Mouse (Mus musculus) embryonic facial prominence, embryonic 12.5 days (tissue): Measurements from ENCODE around the gene Stn1. TPM values are rescaled to one million over a fixed set of nuclear protein-coding genes. Genes with fewer than 3 reads are reported as not detected.
A peak's percentile ranks its signal among the peaks of the same experiment; 100 is the strongest.

Source experiments
- ATAC-seq: fragments of 200-750 bp; cut with Nextera tagmentation; 2 replicates; pipeline ENCODE4 v1.8.0; 2017; ENCODE audit not compliant: insufficient number of reproducible peaks, insufficient read depth, low FRiP score, low TSS enrichment
- H3K27ac ChIP-seq: fragments of 300-500 bp; sonication (generic); 2 replicates; pipeline ENCODE4 v1.5.1; 2016; ENCODE audit warnings: mild to moderate bottlenecking
- H3K27me3 ChIP-seq: fragments of 300-500 bp; sonication (generic); 2 replicates; pipeline ENCODE4 v1.6.1; 2016; ENCODE audit warnings: mild to moderate bottlenecking, moderate library complexity
- H3K36me3 ChIP-seq: fragments of 300-500 bp; sonication (generic); 2 replicates; pipeline ENCODE4 v1.6.1; 2016; ENCODE audit warnings: mild to moderate bottlenecking
- H3K4me1 ChIP-seq: fragments of 300-500 bp; sonication (generic); 2 replicates; pipeline ENCODE4 v1.6.1; 2016
- H3K4me2 ChIP-seq: fragments of 300-500 bp; sonication (generic); replicated peaks from 2 replicates; pipeline ENCODE4 v1.6.1; 2016; ENCODE audit warnings: mild to moderate bottlenecking, moderate library complexity
- H3K4me3 ChIP-seq: fragments of 300-500 bp; sonication (generic); 2 replicates; pipeline ENCODE4 v1.5.1; 2016; ENCODE audit warnings: mild to moderate bottlenecking
- H3K9ac ChIP-seq: fragments of 300-500 bp; sonication (generic); 2 replicates; pipeline ENCODE4 v1.6.1; 2016; ENCODE audit warnings: mild to moderate bottlenecking, moderate library complexity
- H3K9me3 ChIP-seq: fragments of 300-500 bp; sonication (generic); 2 replicates; pipeline ENCODE4 v1.6.1; 2016; ENCODE audit warnings: mild to moderate bottlenecking, moderate library complexity
- WGBS: fragments of 180-500 bp; shearing (Covaris S2); methylation state at CpG from one replicate; pipeline ENCODE4 v1.1.7; 2016; 5-methylcytosine and 5-hydroxymethylcytosine counted together
- polyA plus RNA-seq: library from polyadenylated mRNA; unstranded; fragments of >200 nt; fragmentation: Nextera tagmentation; extraction: Ambion mirVana; gene quantifications from 2 replicates; pipeline ENCODE4 v1.2.1, GENCODE M21; 2016

The Stn1 gene
- polyA plus RNA-seq, 1 experiment from 2014 or later = 58.5 TPM

DNA sequence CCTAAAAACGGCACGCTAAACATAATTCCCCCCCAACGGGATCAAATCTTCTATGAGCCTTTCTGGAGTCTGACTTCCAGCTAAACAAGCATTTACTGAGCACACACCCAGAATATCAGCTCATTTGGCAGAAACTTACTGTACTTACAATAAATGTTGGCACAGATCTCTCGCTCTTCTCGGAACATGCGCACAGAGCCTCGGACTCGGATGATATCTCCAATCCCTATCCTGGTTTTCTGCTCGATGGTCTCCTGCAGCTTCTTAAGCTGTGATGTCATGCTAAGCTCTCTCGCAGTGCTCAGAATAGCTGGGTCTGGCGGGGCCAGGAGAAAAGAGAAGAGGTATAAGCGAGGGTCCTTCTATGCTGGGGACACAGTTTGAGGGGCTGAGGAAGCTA lies 20.4 kb downstream of the Stn1 start:
- 92% methylated on average over 12 of the region's 12 CpGs for WGBS
- H3K27me3 ChIP-seq = no peaks in the 10 kb centered on the region
- H3K9me3 ChIP-seq = no peaks in the 10 kb centered on the region
- no peak overlapping the region for H3K27ac ChIP-seq
- peaks cover 61% of the 10 kb centered on the region for H3K36me3 ChIP-seq
- no peak for ATAC-seq
- no peak overlapping the region for H3K9ac ChIP-seq
- H3K4me2 ChIP-seq = no peak overlapping the region
- no peak overlapping the region for H3K4me3 ChIP-seq
- peaks cover 3% of the 10 kb centered on the region; the same call in 1 of the 2 replicates for H3K4me1 ChIP-seq

DNA sequence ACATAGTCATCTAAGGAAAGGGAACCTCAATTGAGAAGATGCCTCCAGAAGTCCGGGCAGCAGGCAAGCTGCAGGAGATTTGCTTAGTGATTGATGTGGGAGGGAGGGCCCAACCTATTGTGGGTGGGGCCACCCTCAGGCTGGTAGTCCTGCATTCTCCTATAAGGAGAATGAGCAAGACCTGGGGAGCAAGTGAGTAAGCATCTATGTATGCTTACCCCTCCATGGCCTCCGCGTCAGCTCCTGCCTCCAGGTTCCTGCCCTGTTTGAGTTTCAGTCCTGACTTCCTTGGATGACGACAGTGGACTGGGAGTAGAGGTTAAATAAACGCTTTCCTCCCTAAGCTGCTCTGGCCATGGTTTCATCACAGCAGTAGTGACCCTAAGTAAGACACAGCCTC lies 22.2 kb downstream of the Stn1 start:
- no peak overlapping the region for H3K9ac ChIP-seq

DNA sequence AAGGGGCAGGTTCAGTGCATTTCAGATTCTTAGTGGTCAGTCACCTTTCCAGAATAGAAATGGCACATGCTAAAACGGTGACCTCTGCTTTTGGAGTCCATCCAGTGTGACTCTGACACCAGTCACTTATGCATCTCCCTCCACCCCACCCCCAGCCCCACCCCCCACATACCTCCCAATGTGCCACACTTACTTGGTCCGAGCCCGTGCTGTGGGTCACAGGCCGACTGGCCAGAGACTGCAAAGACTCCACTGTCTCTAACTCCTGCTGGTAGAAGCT lies 23.7 kb downstream of the Stn1 start:
- no peak overlapping the region for H3K4me2 ChIP-seq
- H3K4me1 ChIP-seq = peaks cover 20% of the 10 kb centered on the region
- H3K36me3 ChIP-seq = peaks cover 60% of the 10 kb centered on the region
- 74% methylated on average over 4 of the region's 4 CpGs for WGBS
- no peaks in the 10 kb centered on the region for H3K9me3 ChIP-seq
- no peaks in the 10 kb centered on the region for H3K27me3 ChIP-seq
- H3K9ac ChIP-seq = no peak overlapping the region
- H3K27ac ChIP-seq = no peak overlapping the region
- H3K4me3 ChIP-seq = no peak overlapping the region
- ATAC-seq = no peak

More for the DNA sequence above, 22.2 kb downstream of the Stn1 start:
- H3K36me3 ChIP-seq = peaks cover 51% of the 10 kb centered on the region
- H3K27me3 ChIP-seq = no peaks in the 10 kb centered on the region
- no peaks in the 10 kb centered on the region for H3K9me3 ChIP-seq
- WGBS = 75% methylated on average over 5 of the region's 5 CpGs
- H3K4me2 ChIP-seq = no peak overlapping the region
- no peak overlapping the region for H3K4me3 ChIP-seq
- no peak overlapping the region for H3K27ac ChIP-seq
- ATAC-seq = no peak
- H3K4me1 ChIP-seq = peaks cover 20% of the 10 kb centered on the region

DNA sequence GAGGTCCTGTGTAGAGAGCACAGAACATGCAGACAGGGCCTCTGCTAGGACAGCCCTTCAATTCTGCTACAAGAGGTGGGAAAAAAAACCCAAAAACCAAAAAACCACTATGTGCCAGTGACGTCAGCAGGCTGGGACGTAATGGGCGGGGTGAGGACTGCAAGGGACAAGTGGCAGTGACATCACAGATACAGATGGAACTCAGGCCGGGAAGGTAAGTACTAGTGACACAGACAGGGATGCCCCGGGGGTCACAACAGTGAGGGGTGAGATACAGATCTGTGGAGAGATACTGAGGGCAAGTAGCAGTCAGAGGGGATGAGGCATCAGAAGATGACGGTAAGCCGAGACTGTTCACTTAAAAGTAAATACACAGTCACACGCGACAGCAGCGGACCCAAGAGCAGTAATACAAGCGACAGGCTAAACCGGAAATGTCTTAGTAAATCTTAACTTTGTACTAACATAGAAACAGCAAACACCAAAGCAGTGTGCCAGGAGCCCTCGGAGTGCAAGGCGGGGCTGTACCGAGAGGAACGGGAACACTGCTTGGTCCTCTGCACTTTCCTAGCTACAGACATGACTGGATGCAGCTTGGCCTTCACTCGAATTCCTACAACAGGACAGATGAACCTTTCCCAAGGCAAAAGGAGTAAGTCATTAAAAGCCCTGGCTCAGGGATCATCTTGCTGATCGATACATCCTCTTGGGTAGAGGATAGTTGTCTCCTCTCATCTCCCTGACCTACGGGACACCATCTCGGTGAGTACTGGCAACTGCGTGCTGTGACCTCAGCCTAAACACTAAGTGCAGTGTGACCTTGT lies 24.3 kb downstream of the Stn1 start:
- H3K36me3 ChIP-seq = peaks cover 55% of the 10 kb centered on the region
- no peak overlapping the region for H3K27ac ChIP-seq
- H3K9me3 ChIP-seq = no peaks in the 10 kb centered on the region
- no peak overlapping the region for H3K9ac ChIP-seq
- WGBS = 81% methylated on average over 21 of the region's 21 CpGs
- no peaks in the 10 kb centered on the region for H3K27me3 ChIP-seq
- H3K4me1 ChIP-seq = peaks cover 20% of the 10 kb centered on the region
- ATAC-seq = no peak
- no peak overlapping the region for H3K4me3 ChIP-seq
- no peak overlapping the region for H3K4me2 ChIP-seq

DNA sequence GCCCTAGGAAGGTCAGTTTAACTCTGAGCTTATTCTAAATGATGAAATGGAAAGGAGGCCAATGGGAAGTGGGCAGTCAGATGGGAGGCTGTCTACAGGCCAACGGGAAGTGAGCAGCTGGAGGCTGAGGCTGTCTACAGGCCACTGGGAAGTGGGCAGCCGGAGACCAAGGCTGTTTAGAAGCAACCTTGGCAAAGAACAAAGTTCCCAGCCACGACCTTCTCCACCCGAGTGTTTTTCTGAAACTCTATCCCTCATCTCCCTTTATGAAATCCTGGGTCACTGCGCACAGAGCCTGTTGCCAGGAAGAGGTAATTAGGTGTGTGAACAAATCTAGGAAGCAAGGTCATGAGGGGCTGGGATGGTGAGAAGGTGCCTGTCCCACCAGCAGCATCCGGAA lies 25.3 kb downstream of the Stn1 start:
- Histone ChIP-seq H3K27ac (0 out of 2 replicates have a peak overlapping the region, but pooled peaks have one; percentile 25), H3K27me3 (no peaks in the 10 kb centered on the region), H3K4me2 (no peak overlapping the region), H3K4me3 (no peak overlapping the region), H3K36me3 (peaks cover 51% of the 10 kb centered on the region), H3K4me1 (peaks cover 20% of the 10 kb centered on the region), H3K9me3 (no peaks in the 10 kb centered on the region), H3K9ac (no peak overlapping the region)
- 29% methylated on average over 6 of the region's 6 CpGs for WGBS
- ATAC-seq = no peak

DNA sequence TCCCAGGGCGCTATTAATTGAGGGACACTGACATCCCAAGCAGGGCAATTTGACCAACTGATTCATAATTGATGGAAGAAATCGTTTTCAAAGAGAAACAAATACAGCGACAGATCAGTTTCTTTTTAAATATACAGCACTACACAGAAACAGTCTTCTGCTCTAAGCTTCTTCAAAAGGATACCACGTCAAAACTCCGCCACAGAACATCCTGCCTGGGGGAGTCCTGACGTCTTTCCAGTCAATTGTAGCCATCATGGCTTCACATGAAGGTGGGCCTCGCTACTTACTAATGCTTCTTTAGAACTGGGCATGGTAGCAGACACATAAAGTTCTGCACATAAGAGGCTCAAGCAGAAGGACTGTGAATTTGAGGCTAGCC lies 26.0 kb downstream of the Stn1 start:
- 54% methylated on average over 7 of the region's 7 CpGs for WGBS
- Histone ChIP-seq H3K4me1 (peaks cover 20% of the 10 kb centered on the region), H3K27me3 (no peaks in the 10 kb centered on the region), H3K4me2 (no peak overlapping the region), H3K9ac (no peak overlapping the region), H3K9me3 (no peaks in the 10 kb centered on the region), H3K36me3 (peaks cover 45% of the 10 kb centered on the region), H3K4me3 (no peak overlapping the region), H3K27ac (peak overlapping the region; percentile 72; the same call in 1 of the 2 replicates)
- no peak for ATAC-seq

DNA sequence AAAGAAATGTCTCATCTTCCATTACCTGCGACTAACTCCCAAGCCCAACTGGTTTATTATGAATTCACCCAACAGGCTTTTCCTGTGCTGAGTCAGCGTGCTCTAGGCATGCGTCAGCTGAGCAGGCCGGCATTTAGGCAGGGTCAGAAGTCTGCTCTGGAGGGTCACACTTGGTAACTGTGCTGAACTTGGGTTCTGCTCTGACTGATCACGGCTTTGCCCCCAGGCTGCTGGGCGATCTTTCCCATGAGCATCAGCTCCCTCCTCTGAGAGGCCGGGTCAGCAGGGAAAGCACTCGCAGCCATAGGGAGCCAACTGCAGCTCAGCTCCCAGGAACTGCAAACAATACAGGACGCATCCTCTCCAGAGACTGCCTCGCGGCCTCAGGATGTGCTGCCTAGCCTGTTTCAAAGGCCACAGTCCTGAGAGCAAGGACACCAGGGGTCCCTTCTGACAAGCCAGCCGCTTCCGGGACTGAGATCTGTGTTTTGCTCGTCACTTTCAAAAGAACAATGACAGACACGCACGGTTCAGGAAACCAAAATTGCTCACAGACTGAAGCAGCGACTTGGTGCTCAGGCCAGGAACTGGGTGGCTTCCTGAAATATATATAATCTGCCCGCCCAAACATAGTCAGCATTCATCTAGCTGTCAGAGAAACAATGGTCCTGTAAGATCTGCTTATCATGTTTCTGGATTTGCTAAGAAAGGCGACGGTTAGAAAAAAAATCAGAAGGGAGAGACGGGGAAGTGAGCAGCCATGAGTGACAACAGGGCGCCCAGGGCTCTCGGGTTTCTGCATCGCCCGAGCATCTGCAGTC lies 26.6 kb downstream of the Stn1 start:
- no peak overlapping the region; the same call in 1 of the 2 replicates for H3K9ac ChIP-seq
- peak overlapping the region; percentile 14; the same call in 1 of the 2 replicates for H3K4me2 ChIP-seq
- H3K27me3 ChIP-seq = no peaks in the 10 kb centered on the region
- H3K36me3 ChIP-seq = peaks cover 42% of the 10 kb centered on the region
- no peak overlapping the region for H3K4me3 ChIP-seq
- peaks cover 20% of the 10 kb centered on the region for H3K4me1 ChIP-seq
- 17% methylated on average over 25 of the region's 25 CpGs for WGBS
- ATAC-seq = no peak
- H3K9me3 ChIP-seq = no peaks in the 10 kb centered on the region
- peak overlapping the region; percentile 72 for H3K27ac ChIP-seq

DNA sequence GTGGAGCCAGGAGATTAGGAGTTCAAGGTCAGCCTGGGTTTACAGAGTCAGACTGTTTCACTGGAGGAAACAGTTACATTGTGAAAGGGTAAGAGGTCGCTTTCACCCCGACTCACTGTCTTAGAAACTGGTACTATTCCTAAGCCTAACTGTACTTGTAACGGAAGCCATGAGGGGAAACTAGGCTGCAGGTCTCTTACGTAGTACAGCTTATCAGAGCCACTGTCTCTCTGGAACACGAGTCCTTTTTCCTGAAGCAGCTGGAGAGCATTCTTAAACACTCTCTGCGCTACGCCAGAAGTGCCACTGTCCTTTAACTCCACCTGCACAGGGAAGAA lies 27.2 kb downstream of the Stn1 start:
- Histone ChIP-seq H3K27ac (peak overlapping the region; percentile 72; the same call in 1 of the 2 replicates), H3K4me3 (no peak overlapping the region), H3K27me3 (no peaks in the 10 kb centered on the region), H3K4me2 (0 out of 2 replicates have a peak overlapping the region, but pooled peaks have one; percentile 14), H3K36me3 (peaks cover 39% of the 10 kb centered on the region), H3K9me3 (no peaks in the 10 kb centered on the region), H3K9ac (no peak overlapping the region; the same call in 1 of the 2 replicates), H3K4me1 (peaks cover 20% of the 10 kb centered on the region)
- 67% methylated on average over 7 of the region's 7 CpGs for WGBS
- no peak for ATAC-seq

DNA sequence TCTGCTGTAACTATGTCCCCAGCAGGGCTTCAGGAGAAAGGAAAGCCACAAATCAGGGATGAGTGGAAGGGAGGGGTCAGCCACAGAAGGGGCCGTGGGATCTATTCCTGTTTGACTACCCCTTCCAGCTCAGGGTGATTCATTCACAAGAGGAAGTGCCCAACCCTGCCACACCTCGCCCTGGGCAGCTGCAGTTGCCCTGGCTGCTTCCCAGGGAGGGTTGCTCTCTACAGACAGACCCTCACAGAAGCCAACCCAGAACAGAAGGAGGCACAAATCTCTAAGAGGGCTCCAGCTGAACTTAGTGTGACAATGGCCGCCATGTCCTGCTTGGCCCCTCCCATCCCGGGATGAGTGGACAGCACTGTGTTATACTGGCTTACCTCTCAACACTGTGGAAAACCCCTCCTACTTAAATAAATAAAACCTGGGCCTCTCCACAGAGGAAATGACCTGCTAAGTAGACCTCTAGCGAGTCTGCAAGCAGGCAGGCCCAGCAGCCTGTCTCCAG lies 28.5 kb downstream of the Stn1 start:
- Histone ChIP-seq H3K4me3 (no peak overlapping the region), H3K4me1 (peaks cover 20% of the 10 kb centered on the region), H3K27ac (no peak overlapping the region), H3K9me3 (no peaks in the 10 kb centered on the region), H3K4me2 (no peak overlapping the region), H3K27me3 (no peaks in the 10 kb centered on the region), H3K9ac (no peak overlapping the region), H3K36me3 (peaks cover 30% of the 10 kb centered on the region)
- no peak for ATAC-seq
- 74% methylated on average over 5 of the region's 5 CpGs for WGBS

DNA sequence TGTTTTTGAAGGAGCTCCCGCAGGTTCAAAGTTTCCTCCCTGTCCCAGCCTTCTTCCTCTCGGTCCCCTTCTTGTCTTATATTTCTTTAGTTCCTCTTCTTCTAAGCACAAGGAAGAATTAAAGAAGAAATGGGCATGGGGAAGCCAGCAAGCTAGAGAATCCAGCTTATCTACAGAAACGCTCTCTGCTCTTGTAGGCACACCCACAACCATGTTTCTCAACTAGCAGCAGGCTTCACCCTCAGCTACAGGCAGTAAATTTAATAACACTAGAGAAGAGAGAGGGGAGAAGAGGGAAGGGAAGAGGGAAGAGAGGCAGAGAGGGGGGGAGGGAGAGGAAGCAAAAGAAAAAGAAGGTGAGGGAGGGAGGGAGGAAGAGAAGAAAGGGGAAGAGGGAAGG lies 29.1 kb downstream of the Stn1 start:
- Histone ChIP-seq H3K27me3 (no peaks in the 10 kb centered on the region), H3K4me2 (no peak overlapping the region), H3K36me3 (peaks cover 23% of the 10 kb centered on the region), H3K4me1 (peaks cover 20% of the 10 kb centered on the region), H3K9me3 (no peaks in the 10 kb centered on the region), H3K4me3 (no peak overlapping the region), H3K9ac (no peak overlapping the region), H3K27ac (no peak overlapping the region)
- ATAC-seq = no peak
- 82% methylated on average over 3 of the region's 3 CpGs for WGBS

DNA sequence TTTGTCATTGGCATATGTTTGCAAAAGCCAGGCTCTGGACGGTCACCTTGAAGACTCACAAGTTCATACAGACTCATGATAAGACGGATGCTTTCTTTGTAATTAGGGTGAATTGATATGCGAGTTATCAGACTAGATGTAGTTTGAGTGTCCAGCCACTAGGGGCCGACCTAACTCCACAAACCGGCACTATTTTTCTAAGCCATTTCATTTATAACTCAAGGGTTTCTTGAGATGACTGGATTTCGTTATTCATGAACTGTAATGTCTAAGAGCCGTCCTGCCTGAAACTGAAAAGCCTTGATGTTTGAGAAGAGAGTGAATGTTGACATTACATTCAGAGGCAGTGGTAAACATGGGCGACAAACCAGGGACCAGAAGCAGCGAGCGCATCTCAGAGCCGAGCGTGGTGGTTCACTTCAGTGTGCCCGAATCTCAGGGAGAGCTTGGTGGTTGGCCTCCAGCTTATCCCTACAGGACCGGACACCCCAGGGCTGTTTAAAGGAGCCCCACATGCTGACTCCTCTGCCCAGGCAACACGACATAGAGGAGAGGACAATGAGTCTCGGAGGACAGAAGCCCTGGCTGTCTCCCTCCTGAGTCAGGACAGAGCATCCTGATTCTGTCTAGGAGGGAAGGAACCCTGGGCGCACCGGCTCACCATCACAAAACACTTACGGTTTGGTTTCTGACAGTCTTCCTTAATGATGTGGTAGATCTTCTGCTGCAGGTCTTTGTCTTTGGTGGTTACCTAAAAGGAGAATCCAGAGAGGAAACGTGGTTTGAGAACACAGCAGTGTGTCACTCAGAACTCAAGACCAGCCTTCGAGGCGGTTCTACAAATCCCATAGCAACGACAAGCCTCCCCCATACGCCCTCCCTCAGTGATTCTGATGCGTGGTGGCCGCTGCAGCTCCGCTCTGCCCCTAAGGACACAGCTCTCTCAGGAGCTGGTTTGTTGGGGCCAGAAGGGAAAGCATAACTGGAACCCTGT lies 29.9 kb downstream of the Stn1 start:
- peaks cover 20% of the 10 kb centered on the region for H3K4me1 ChIP-seq
- no peaks in the 10 kb centered on the region for H3K27me3 ChIP-seq
- ATAC-seq = no peak
- peaks cover 23% of the 10 kb centered on the region for H3K36me3 ChIP-seq
- no peak overlapping the region for H3K4me3 ChIP-seq
- H3K9ac ChIP-seq = no peak overlapping the region
- WGBS = 61% methylated on average over 27 of the region's 27 CpGs
- no peak overlapping the region for H3K4me2 ChIP-seq
- no peak overlapping the region for H3K27ac ChIP-seq
- no peaks in the 10 kb centered on the region for H3K9me3 ChIP-seq
